In genomic region chr5:25062506-25063132, GRCm38 (mm10) we compare ENCODE assay signal across 14 mouse cellular contexts. TPM values are rescaled to one million over a fixed set of nuclear protein-coding genes. Genes with fewer than 3 reads are reported as not detected.
DNase-seq lines count a peak whose midpoint lies in the region; ATAC-seq and TF ChIP-seq lines count a peak whose summit lies in the region.
"Had no signal": no experiment of that assay in that cellular context is flagged by ENCODE, and none has a peak within 500 bp of the region (broad histone marks: within the 10 kb centered on the region; RNA-seq: fewer than 3 reads in every experiment).

No protein-coding gene starts in this region.

- H3K79me2 ChIP-seq in CH12.LX (replicated peaks; ENCODE audit: control insufficient read depth, extremely low read depth, insufficient read depth, poor library complexity, severe bottlenecking), result no peaks in the 10 kb centered on the region

- no peak overlapping the region for H3K9ac ChIP-seq in kidney, postnatal 0 days (ENCODE audit: low read depth, low read length)
- H3K9ac ChIP-seq in CH12.LX (ENCODE audit: insufficient read depth, low read depth), result no peak overlapping the region
- H3K9ac ChIP-seq: embryonic facial prominence, embryonic 12.5 days; forebrain, embryonic 15.5 days had no signal

- no peak for DNase-seq in kidney, postnatal 0 days (ENCODE audit: low spot score)
- no peak for DNase-seq in kidney, postnatal 10 days
- DNase-seq in A20 (ENCODE audit: low read depth, low spot score) (peak; percentile 83), CH12.LX (ENCODE audit: extremely low read depth) (no peak)
- peak; percentile 37 for DNase-seq in lung, postnatal 14 days
- DNase-seq in right cerebral cortex, adult 18-20 months, result no peak
- DNase-seq in embryo, embryonic 10.5 days (ENCODE audit: low spot score), result no peak
- DNase-seq: cerebellum, postnatal 10 days; heart, adult 11 months; kidney, adult 18-20 months had no signal

- no peak for TF ChIP-seq POLR2A in CH12.LX (IDR thresholded peaks at IDR 0.05; ENCODE audit: low read depth, low read length)

- no peak for TF ChIP-seq RAD21 in CH12.LX (IDR thresholded peaks at IDR 0.05; ENCODE audit: low read depth, low read length)

- no peak for TF ChIP-seq CTCF in kidney, postnatal 0 days (IDR thresholded peaks at IDR 0.05; ENCODE audit: low read depth)
- no peak for TF ChIP-seq CTCF in CH12.LX (conservative IDR thresholded peaks at IDR 0.05 in 1 of 2, IDR thresholded peaks at IDR 0.05 in 1 of 2; ENCODE audit: low read depth in 2 of 2, low read length in 2 of 2)

- no peaks in the 10 kb centered on the region for H3K9me3 ChIP-seq in kidney, postnatal 0 days (replicated peaks; ENCODE audit: low read length)
- no peaks in the 10 kb centered on the region for H3K9me3 ChIP-seq in CH12.LX (replicated peaks; ENCODE audit: low read length)
- H3K9me3 ChIP-seq: embryonic facial prominence, embryonic 12.5 days; forebrain, embryonic 15.5 days had no signal

- no peaks in the 10 kb centered on the region for H3K27me3 ChIP-seq in kidney, postnatal 0 days (ENCODE audit: insufficient read depth, low read length)
- H3K27me3 ChIP-seq in CH12.LX (replicated peaks), result no peaks in the 10 kb centered on the region
- H3K27me3 ChIP-seq: forebrain, embryonic 15.5 days had no signal

- ATAC-seq in kidney, postnatal 0 days (replicated peaks; ENCODE audit: low FRiP score, low read depth), result no peak
- ATAC-seq: forebrain, embryonic 15.5 days had no signal

- peak overlapping the region; percentile 1; the same call in 1 of the 2 replicates for H3K27ac ChIP-seq in kidney, postnatal 0 days
- no peak overlapping the region for H3K27ac ChIP-seq in CH12.LX (ENCODE audit: insufficient read depth, low read depth)
- H3K27ac ChIP-seq: embryonic facial prominence, embryonic 12.5 days; forebrain, embryonic 15.5 days; macrophage had no signal

- H3K4me2 ChIP-seq in kidney, postnatal 0 days (ENCODE audit: low read length), result no peak overlapping the region
- 0 out of 2 replicates have a peak overlapping the region, but pooled peaks have one; percentile 31 for H3K4me2 ChIP-seq in CH12.LX (ENCODE audit: insufficient read depth, low read depth, poor library complexity, severe bottlenecking)
- H3K4me2 ChIP-seq: embryonic facial prominence, embryonic 12.5 days; forebrain, embryonic 15.5 days had no signal

- H3K4me1 ChIP-seq in kidney, postnatal 0 days (replicated peaks; ENCODE audit: insufficient read depth, low read length), result peaks cover 33% of the 10 kb centered on the region
- peaks cover 4 to 51% of the 10 kb centered on the region in 2 experiments for H3K4me1 ChIP-seq in CH12.LX (ENCODE audit: control insufficient read depth in 1 of 2, insufficient read depth in 2 of 2)

- H3K36me3 ChIP-seq in kidney, postnatal 0 days (ENCODE audit: insufficient read depth, low read length), result no peaks in the 10 kb centered on the region
- no peaks in the 10 kb centered on the region for H3K36me3 ChIP-seq in CH12.LX (replicated peaks in 1 of 2; ENCODE audit: control insufficient read depth in 1 of 2, insufficient read depth in 1 of 2, low read length in 1 of 2)
- H3K36me3 ChIP-seq: embryonic facial prominence, embryonic 12.5 days; forebrain, embryonic 15.5 days had no signal

- H3K4me3 ChIP-seq in kidney, postnatal 0 days (replicated peaks; ENCODE audit: low read depth, low read length), result no peak overlapping the region
- H3K4me3 ChIP-seq in CH12.LX (replicated peaks in 1 of 3; ENCODE audit: low read depth in 2 of 3, low read length in 2 of 3, poor library complexity in 1 of 3), result no peak overlapping the region
- H3K4me3 ChIP-seq: embryonic facial prominence, embryonic 12.5 days; forebrain, embryonic 15.5 days; myocyte had no signal

- TF ChIP-seq EP300 in CH12.LX (IDR thresholded peaks at IDR 0.05; ENCODE audit: low read length), result no peak

- in situ Hi-C loops in CH12.LX (cut with MboI; ENCODE audit: low pct_ligation_motif_present, low pct_unique_long_range_greater_than_20kb, low sequenced_read_pairs), result no loop called here

- dilution Hi-C loops in CH12.LX (cut with MboI; ENCODE audit: extremely low pct_ligation_motif_present, extremely low pct_unique_long_range_greater_than_20kb, low sequenced_read_pairs), result no loop called here

- WGBS in kidney, postnatal 0 days, result 52% methylated on average over 17 of the region's 17 CpGs

TF ChIP-seq in CH12.LX, 34 proteins besides CTCF, POLR2A, EP300 and RAD21:
- TF ChIP-seq USF1 (IDR thresholded peaks at IDR 0.05; ENCODE audit: low read depth, low read length) (no peak), RCOR1 (conservative IDR thresholded peaks at IDR 0.05; ENCODE audit: low read depth, low read length) (no peak), MAX (IDR thresholded peaks at IDR 0.05; ENCODE audit: low read length) (no peak), MEF2A (IDR thresholded peaks at IDR 0.05; ENCODE audit: borderline replicate concordance, low read depth, low read length) (no peak), ETS1 (conservative IDR thresholded peaks at IDR 0.05; ENCODE audit: low read depth, low read length) (no peak), KAT2A (IDR thresholded peaks at IDR 0.05; ENCODE audit: insufficient replicate concordance, low read length) (no peak), ZKSCAN1 (IDR thresholded peaks at IDR 0.05; ENCODE audit: borderline replicate concordance, low read depth, low read length) (no peak), JUND (conservative IDR thresholded peaks at IDR 0.05; ENCODE audit: low read depth, low read length) (no peak), NRF1 (IDR thresholded peaks at IDR 0.05; ENCODE audit: low read depth, low read length) (no peak), JUN (IDR thresholded peaks at IDR 0.05; ENCODE audit: insufficient read depth, low read depth, low read length) (no peak), NELFE (IDR thresholded peaks at IDR 0.05; ENCODE audit: low read depth, low read length) (no peak), IRF4 (IDR thresholded peaks at IDR 0.05; ENCODE audit: low read depth, low read length) (no peak), SIN3A (IDR thresholded peaks at IDR 0.05; ENCODE audit: low read length) (no peak), MAZ (IDR thresholded peaks at IDR 0.05; ENCODE audit: low read depth, low read length) (no peak), ELF1 (IDR thresholded peaks at IDR 0.05; ENCODE audit: low read depth, low read length) (no peak), POLR2AphosphoS2 (IDR thresholded peaks at IDR 0.05; ENCODE audit: low read depth, low read length) (no peak), MXI1 (IDR thresholded peaks at IDR 0.05; ENCODE audit: low read depth, low read length) (no peak), SMC3 (IDR thresholded peaks at IDR 0.05; ENCODE audit: low read depth, low read length) (no peak)
TF ChIP-seq in CH12.LX: peak in this region for 0.

RNA-seq across cellular contexts. Expression of gene Prkag2, which starts 37.8 kb away (rescaled TPM):
- polyA plus RNA-seq in kidney, postnatal 0 days (2015; fragmentation: Nextera tagmentation; extraction: Ambion mirVana), result 36.4 and 39.4 TPM in 2 replicates
- total RNA-seq in CH12.LX (2012; rRNA removed) (4.6 and 5.9 TPM in 2 replicates), CH12.LX (2014; rRNA removed) (8.8 and 10.0 TPM in 2 replicates)
- 21.2 and 21.6 TPM in 2 replicates for polyA plus RNA-seq in CH12.LX (2012; ENCODE audit: insufficient read length, low read depth)

Comparison
In these comparisons a context has a peak if more than half of its experiments do, and no peak if none do; other contexts are left out.
1. DNase-seq: peak in A20 (single experiment) and lung, postnatal 14 days (single experiment); none in kidney, postnatal 0 days (single experiment), kidney, postnatal 10 days (single experiment), CH12.LX (single experiment), right cerebral cortex, adult 18-20 months (single experiment) and embryo, embryonic 10.5 days (single experiment).